Mouse (Mus musculus) adrenal gland, adult 18-20 months (tissue): ENCODE data around the gene Cntnap2. TPM values are rescaled to one million over a fixed set of nuclear protein-coding genes. Genes with fewer than 3 reads are reported as not detected.

Source experiments
- DNase-seq, 2 experiments: peaks; one replicate each; pipeline ENCODE4 v3.0.0; 2021 to 2022; ENCODE audit warnings: low spot score in 2 of 2
- long read RNA-seq, 2 experiments: library from polyadenylated mRNA; stranded (forward); transcript quantifications; one replicate each; pipeline ENCODE4 v2.0.0; 2021
- total RNA-seq, 2 experiments: library from RNA; stranded (reverse); gene quantifications; 1 replicate in 1 of 2; 2 replicates in 1 of 2; pipeline ENCODE4 v1.2.3; 2021

The Cntnap2 gene
- total RNA-seq: 1 to 10 TPM; 1.5 to 2.0 TPM
- long read RNA-seq, experiment 1: 0 reads
- long read RNA-seq, experiment 2, partial matches to known transcripts: 0 of 2 reads
- long read RNA-seq, experiment 2, other reads (novel, unspliced or antisense): 2 of 2 reads

DNA sequence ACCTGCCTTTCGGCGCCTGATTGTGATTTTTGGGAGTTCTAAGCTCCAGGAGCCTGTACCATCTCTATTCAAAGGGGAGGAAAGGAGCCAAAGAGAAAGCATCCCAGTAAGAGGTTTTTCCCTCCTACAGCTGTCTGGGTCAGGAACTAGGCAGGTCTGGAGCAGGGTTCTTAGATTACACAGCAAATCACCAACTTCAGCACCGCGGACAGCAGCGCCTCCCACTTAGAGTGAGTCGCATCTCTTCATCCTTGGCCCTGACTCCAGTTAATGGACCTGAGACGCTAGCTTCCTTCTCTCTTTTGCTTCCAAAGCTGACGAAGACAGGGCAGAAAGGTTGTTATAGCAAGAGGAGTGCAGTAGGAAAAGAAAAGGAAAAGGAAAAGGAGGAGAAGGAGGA lies at the start of gene Cntnap2:
Gene Cntnap2 (plus strand): TSS at position 267 of the 400 bp plus-strand sequence.
- peak; percentile 27 to 32 for DNase-seq

- DNase-seq: peak in 1 of 2 experiments; percentile 3
These were observed 33.0 kb upstream of the Cntnap2 start for GRCm38 (mm10) chr6:45026011-45026682.

DNA sequence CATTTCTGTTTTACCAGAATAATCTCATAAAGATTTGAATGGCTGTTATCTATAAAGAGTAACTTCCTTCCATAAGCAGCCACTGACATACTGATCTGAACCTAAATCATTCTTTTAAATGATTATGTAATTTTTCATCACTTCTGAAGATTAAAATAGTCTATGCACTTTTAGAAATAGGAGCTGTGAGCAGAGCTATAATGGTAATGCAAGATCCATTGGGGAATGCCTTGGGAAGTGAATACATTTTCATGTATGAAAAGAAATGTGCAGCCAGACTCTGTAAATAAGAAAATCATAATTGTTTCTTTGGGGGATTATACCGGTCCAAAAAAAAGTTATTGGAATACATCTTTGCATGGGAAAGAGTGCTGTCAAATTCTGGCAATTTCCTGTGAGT lies 19.7 kb upstream of the Cntnap2 start:
- no peak for DNase-seq

- DNase-seq: no peak
These were observed 657 bp downstream of the Cntnap2 start for GRCm38 (mm10) chr6:45059556-45060471.

DNA sequence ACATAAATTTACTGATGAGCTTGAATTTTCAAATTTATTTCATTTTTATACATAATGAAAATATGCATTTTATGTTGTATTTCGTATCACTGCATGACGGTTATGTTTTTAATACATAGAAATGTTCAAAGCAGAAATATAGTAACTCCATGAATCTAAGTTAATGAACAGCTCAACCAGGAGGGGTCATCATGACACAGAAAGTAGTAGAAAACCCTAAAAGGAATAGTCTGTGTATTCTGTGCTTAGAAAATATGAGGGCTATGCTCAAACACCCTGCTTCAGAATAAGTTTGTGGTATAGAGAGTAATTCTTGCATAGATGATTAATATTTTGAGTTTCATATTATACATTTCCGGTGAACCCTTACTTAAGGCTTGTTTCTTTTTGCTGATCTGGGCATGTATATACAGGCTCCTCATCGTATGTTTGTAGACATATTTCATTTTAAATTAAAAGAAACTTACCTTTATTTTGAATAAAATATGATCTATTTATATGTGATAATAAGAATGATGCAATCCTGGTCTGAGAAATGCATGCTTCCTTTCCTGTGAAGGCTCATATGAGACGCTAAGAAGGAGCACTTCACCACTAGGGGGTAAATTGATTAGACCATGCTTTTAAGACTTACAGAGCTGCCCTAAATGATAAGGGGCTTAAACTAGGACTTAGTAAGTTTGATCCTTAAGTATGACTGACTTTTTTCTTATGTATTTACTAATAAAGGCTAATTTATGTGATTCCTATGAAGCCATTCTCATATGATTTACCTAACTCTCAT lies 3.2 kb downstream of the Cntnap2 start:
- DNase-seq: no peak

DNA sequence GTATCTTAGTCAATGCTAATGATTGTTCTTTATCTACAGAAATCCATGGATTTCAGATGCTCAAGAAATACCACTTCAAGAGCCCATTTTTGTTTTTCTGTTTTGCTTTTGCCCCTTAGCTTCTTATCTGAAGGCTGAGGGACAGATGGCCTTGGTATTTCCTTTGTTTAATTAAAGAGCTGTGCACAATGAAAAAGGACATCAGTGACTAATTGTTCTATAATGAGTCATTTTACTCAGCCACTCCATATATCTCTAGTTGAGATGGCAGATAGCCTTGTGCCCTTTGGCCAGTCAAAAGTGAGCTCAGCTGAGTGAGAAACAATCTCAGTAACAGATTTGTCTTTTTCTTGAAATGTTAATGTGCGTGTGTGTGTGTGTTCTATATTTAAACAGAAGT lies 29.1 kb downstream of the Cntnap2 start:
- DNase-seq: no peak

DNA sequence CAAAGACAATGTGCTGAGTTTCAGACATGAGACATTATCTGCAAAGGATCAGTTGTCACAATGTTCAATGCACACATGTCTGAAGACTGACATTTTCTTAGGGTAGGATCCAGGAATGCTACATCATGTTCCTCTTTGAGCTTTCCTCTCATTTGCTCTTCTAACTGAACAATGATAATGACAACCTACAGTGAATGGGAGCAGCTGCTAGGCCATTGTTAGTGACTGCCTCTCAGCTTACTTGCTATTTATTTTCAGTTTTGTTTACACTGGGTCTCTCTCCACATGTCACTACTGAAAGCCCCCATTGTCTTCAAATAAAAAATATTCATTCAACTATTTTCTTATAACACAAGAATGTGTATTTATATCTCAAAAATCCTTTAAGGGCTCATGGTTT lies 54.5 kb downstream of the Cntnap2 start:
- no peak for DNase-seq

GRCm38 (mm10) chr6:45144882-45145281 lies 85.7 kb downstream of the Cntnap2 start:
- DNase-seq: no peak

DNA sequence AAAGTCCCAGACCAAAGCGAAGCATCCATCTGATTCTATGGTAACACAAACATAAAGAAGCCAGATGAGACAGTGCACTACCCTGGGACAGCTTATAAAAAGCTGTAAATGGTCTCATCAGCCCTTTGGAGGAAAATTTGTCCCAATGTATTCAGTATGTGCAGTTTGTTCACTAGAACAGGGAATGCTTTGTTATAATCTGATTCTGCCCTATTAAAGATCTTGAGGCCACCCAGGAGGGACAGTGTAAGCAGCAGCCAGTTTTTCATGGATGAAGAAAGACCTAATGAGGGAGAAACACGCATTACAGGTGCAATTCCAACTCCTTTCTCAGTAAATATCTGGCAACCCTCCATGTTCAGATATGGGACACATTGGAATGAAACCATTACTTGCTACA lies 145.9 kb downstream of the Cntnap2 start:
- no peak for DNase-seq

DNA sequence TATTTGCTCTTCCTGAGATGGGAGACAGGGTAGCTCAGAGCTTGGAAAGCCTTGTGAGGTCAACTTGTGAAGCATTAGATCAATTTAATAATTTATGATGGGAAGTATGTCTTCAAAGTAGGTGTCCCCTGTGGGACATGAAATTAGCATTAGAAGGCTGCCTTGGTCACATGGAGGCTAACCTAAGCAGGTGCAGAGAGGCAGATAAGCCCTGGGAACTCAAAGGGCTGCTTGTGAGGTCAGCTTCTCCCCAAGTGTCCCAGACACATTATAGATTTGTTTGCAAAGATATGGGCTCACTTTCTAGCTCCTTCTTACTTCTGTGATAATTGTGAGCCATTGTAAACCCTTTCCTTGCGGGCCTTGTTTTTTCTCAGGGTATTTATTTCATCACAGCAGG lies 155.2 kb downstream of the Cntnap2 start:
- DNase-seq: no peak

- no peak for DNase-seq
These were observed 169.8 kb downstream of the Cntnap2 start for GRCm38 (mm10) chr6:45229002-45229401.

- DNase-seq: no peak
These were observed 173.4 kb downstream of the Cntnap2 start for GRCm38 (mm10) chr6:45232571-45232970.

GRCm38 (mm10) chr6:45236531-45236930 lies 177.4 kb downstream of the Cntnap2 start:
- no peak for DNase-seq

GRCm38 (mm10) chr6:45238117-45238516 lies 179.0 kb downstream of the Cntnap2 start:
- DNase-seq: no peak

- DNase-seq: no peak
These were observed 182.1 kb downstream of the Cntnap2 start for GRCm38 (mm10) chr6:45241218-45241617.

DNA sequence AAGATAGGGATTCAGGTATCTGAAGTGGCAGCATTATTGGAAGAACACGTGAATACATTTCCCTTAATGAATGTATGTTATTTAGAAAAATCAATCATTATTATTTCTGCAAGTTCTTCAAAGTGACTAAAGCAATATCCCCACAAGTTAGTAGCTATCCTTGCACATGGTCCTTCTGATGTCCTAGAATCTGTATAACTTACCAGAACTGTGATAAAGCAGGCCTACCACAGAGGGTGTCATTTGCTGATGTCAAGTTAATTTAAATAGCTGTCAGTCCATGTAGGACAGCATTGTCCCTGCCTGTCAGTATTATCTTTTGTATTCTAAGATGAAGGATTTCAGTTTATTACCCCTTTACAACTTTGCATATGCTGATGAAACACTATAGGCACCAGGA lies 185.5 kb downstream of the Cntnap2 start:
- no peak for DNase-seq

DNA sequence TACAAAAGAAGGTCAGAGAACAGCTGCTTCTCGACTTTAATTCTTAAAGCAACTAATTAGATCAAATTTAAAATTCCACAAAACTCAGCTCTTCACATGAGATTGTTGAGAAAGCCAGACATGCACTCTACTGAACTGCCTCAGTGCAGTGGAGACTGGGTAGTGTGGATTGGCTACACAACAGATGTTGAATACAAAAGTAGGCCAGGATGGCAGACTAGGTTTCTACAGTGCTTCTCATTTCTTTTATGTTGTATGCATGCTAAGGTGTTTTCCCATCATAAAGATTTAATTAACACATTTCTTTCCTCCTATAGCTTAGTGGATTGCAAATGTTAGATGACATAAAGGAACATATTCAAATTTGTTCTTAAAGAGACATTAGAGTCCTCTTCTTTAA lies 198.9 kb downstream of the Cntnap2 start:
- no peak for DNase-seq

DNA sequence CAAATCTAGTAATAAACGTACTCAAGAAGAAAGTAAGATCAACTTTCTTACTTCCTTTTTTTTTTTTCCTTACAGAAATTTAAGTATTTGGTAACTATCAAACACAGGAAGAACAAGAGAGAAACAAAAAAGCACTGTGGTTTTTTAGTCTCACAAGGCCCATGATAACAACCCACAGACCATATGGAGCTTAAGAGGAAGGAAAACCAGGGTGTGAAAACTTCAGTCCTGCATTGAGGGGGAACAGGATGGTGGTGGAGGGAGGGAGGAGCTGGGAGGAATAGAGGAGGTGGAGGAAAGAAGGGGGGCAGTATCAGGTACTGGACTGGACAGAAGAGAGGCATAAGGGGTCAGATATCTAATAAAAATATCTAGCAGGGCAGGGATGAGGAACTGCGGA lies 212.4 kb downstream of the Cntnap2 start:
- no peak for DNase-seq

GRCm38 (mm10) chr6:45273259-45273775 lies 214.2 kb downstream of the Cntnap2 start:
- DNase-seq: no peak

GRCm38 (mm10) chr6:45290154-45290553 lies 231.0 kb downstream of the Cntnap2 start:
- DNase-seq: no peak

DNA sequence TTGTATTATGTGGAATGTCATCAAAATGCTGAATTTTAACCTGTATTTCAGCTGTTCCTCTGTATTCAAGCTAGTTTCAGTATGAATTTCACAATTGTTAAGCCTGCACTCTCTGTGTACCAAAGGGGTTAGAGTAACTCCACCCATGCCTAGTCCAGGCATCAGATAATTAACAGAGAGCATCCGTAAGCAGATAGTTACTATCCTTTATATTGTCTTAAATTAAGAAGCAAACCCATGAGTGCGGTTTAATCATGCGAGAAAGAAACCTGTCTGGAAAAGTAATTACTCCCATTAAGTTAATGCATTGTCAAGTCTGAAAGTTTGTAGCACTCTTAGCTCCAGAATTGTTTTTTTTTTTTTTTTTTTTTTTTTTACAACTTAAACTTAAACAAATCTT lies 258.3 kb downstream of the Cntnap2 start:
- no peak for DNase-seq
